Mouse (Mus musculus) neural tube, embryonic 14.5 days (tissue): ENCODE measurements around the gene Smyd1. TPM values are rescaled to one million over a fixed set of nuclear protein-coding genes. Genes with fewer than 3 reads are reported as not detected.

ENCODE experiments used
- ATAC-seq: fragments of 200-750 bp; cut with Nextera tagmentation; 2 replicates; pipeline ENCODE4 v1.8.0; 2017; ENCODE audit warnings: low read depth, mild to moderate bottlenecking, moderate TSS enrichment, moderate library complexity
- H3K27ac ChIP-seq: fragments of 300-500 bp; sonication (generic); 2 replicates; pipeline ENCODE4 v1.5.1; 2014; ENCODE audit warnings: low read depth, mild to moderate bottlenecking, control low read depth, low read length, moderate library complexity, mixed read lengths
- H3K27me3 ChIP-seq: fragments of 300-500 bp; sonication (generic); 2 replicates; pipeline ENCODE4 v1.6.1; 2014; ENCODE audit warnings: low read length; ENCODE audit not compliant: control insufficient read depth, insufficient read depth
- H3K36me3 ChIP-seq: fragments of 300-500 bp; sonication (generic); 2 replicates; pipeline ENCODE4 v1.6.1; 2014; ENCODE audit warnings: low read length, mixed read lengths; ENCODE audit not compliant: control insufficient read depth, insufficient read depth
- H3K4me1 ChIP-seq: fragments of 300-500 bp; sonication (generic); 2 replicates; pipeline ENCODE4 v1.6.1; 2014; ENCODE audit warnings: low read length; ENCODE audit not compliant: control insufficient read depth, insufficient read depth
- H3K4me2 ChIP-seq: fragments of 300-500 bp; sonication (generic); 2 replicates; pipeline ENCODE4 v1.6.1; 2014; ENCODE audit warnings: mild to moderate bottlenecking, low read depth, low read length, control low read depth
- H3K4me3 ChIP-seq: fragments of 300-500 bp; sonication (generic); 2 replicates; pipeline ENCODE4 v1.5.1; 2014; ENCODE audit warnings: low read depth, low read length, control low read depth, mixed read lengths
- H3K9ac ChIP-seq: fragments of 300-500 bp; sonication (generic); replicated peaks from 2 replicates; pipeline ENCODE4 v1.6.1; 2014; ENCODE audit warnings: low read depth, mild to moderate bottlenecking, control low read depth, low read length, mixed read lengths
- H3K9me3 ChIP-seq: fragments of 300-500 bp; sonication (generic); 2 replicates; pipeline ENCODE4 v1.6.1; 2016; ENCODE audit warnings: low read length; ENCODE audit not compliant: control insufficient read depth
- WGBS: fragments of 180-500 bp; shearing (Covaris S2); extraction: QIAGEN DNeasy Blood & Tissue Kit; methylation state at CpG from one replicate; pipeline ENCODE4 v1.1.7; 2014; 5-methylcytosine and 5-hydroxymethylcytosine counted together
- polyA plus RNA-seq: library from polyadenylated mRNA; unstranded; fragments of >200 nt; fragmentation: Nextera tagmentation; extraction: Ambion mirVana; gene quantifications from 2 replicates; pipeline ENCODE4 v1.2.1, GENCODE M21; 2014

Smyd1 gene
- polyA plus RNA-seq, 1 experiment from 2014 or later, result 0.27 TPM

- Histone ChIP-seq H3K27me3 (no peaks in the 10 kb centered on the region), H3K9me3 (no peaks in the 10 kb centered on the region), H3K4me2 (no peak overlapping the region), H3K9ac (no peak overlapping the region), H3K36me3 (no peaks in the 10 kb centered on the region), H3K27ac (no peak overlapping the region), H3K4me1 (no peaks in the 10 kb centered on the region), H3K4me3 (no peak overlapping the region)
- no peak for ATAC-seq
- WGBS, result 79% methylated on average over 7 of the region's 7 CpGs
These were observed 81.2 kb downstream of the Smyd1 start for GRCm38 (mm10) chr6:71240831-71241230.

- 94% methylated on average over 26 of the region's 26 CpGs for WGBS
- ATAC-seq, result no peak
These were observed 82.8 kb downstream of the Smyd1 start for GRCm38 (mm10) chr6:71239069-71239750.

GRCm38 (mm10) chr6:71237031-71237431 lies 85.0 kb downstream of the Smyd1 start:
- ATAC-seq, result no peak
- no peak overlapping the region for H3K9ac ChIP-seq
- H3K4me2 ChIP-seq, result no peak overlapping the region
- no peaks in the 10 kb centered on the region for H3K27me3 ChIP-seq
- H3K27ac ChIP-seq, result no peak overlapping the region
- no peak overlapping the region for H3K4me3 ChIP-seq
- no peaks in the 10 kb centered on the region for H3K36me3 ChIP-seq
- H3K4me1 ChIP-seq, result no peaks in the 10 kb centered on the region
- WGBS, result 87% methylated on average over 6 of the region's 6 CpGs
- H3K9me3 ChIP-seq, result no peaks in the 10 kb centered on the region

More at GRCm38 (mm10) chr6:71239069-71239750, 82.8 kb downstream of the Smyd1 start:
- Histone ChIP-seq H3K4me3 (no peak overlapping the region), H3K4me1 (no peaks in the 10 kb centered on the region), H3K9me3 (no peaks in the 10 kb centered on the region), H3K9ac (no peak overlapping the region), H3K4me2 (no peak overlapping the region), H3K27ac (no peak overlapping the region), H3K27me3 (no peaks in the 10 kb centered on the region), H3K36me3 (no peaks in the 10 kb centered on the region)

DNA sequence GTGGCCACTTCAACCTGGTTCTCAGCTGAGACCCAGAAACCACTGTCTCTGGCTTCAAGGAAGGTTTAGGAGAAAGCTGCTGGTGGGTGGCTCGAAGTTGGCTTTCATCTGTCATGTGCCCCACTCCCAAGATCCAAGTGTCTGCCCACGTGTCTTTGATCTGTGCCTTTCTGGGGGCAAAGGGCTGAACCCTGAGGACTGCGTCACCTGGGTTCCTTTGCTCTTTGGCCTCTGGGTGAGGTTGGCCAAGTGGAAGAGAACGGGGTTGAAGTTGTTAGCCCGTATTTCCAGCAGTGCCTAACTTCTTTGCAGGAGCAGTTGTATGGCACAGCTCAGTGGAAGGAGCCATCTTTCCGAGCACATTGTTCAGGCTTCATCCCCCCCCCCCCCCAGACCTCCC lies 85.5 kb downstream of the Smyd1 start:
- no peaks in the 10 kb centered on the region for H3K9me3 ChIP-seq
- no peak overlapping the region for H3K4me3 ChIP-seq
- H3K36me3 ChIP-seq, result no peaks in the 10 kb centered on the region
- 80% methylated on average over 6 of the region's 6 CpGs for WGBS
- no peak overlapping the region for H3K9ac ChIP-seq
- H3K4me1 ChIP-seq, result no peaks in the 10 kb centered on the region
- no peak overlapping the region for H3K27ac ChIP-seq
- H3K27me3 ChIP-seq, result no peaks in the 10 kb centered on the region
- no peak for ATAC-seq
- H3K4me2 ChIP-seq, result no peak overlapping the region

- Histone ChIP-seq H3K9ac (no peak overlapping the region), H3K9me3 (no peaks in the 10 kb centered on the region), H3K4me3 (no peak overlapping the region), H3K36me3 (no peaks in the 10 kb centered on the region), H3K27ac (no peak overlapping the region), H3K27me3 (no peaks in the 10 kb centered on the region), H3K4me2 (no peak overlapping the region), H3K4me1 (no peaks in the 10 kb centered on the region)
- WGBS, result 62% methylated on average over 3 of the region's 3 CpGs
- ATAC-seq, result no peak
These were observed 86.1 kb downstream of the Smyd1 start for GRCm38 (mm10) chr6:71235944-71236343.

DNA sequence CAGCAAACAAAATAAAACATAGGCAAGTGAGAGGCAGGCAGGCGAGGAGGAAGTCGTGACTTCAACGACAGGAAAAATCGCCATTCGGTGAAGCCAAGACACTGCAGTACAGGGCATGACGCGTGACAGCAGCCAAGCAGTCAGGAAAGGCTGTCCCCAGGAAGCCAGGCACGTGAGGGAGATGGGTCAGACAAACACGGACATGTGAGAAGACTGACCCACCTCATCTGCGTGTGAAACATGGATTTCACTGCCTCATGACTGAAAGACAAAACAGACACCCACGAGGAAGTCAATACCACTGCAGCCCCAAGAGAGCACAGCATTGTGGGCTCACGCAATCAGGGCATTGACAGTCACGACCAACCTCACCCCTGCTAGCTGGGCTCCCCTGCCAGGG lies 86.9 kb downstream of the Smyd1 start:
- Histone ChIP-seq H3K27ac (no peak overlapping the region), H3K4me3 (no peak overlapping the region), H3K4me1 (no peaks in the 10 kb centered on the region), H3K36me3 (no peaks in the 10 kb centered on the region), H3K4me2 (no peak overlapping the region), H3K9ac (no peak overlapping the region), H3K27me3 (no peaks in the 10 kb centered on the region), H3K9me3 (no peaks in the 10 kb centered on the region)
- no peak for ATAC-seq
- WGBS, result 81% methylated on average over 13 of the region's 13 CpGs

DNA sequence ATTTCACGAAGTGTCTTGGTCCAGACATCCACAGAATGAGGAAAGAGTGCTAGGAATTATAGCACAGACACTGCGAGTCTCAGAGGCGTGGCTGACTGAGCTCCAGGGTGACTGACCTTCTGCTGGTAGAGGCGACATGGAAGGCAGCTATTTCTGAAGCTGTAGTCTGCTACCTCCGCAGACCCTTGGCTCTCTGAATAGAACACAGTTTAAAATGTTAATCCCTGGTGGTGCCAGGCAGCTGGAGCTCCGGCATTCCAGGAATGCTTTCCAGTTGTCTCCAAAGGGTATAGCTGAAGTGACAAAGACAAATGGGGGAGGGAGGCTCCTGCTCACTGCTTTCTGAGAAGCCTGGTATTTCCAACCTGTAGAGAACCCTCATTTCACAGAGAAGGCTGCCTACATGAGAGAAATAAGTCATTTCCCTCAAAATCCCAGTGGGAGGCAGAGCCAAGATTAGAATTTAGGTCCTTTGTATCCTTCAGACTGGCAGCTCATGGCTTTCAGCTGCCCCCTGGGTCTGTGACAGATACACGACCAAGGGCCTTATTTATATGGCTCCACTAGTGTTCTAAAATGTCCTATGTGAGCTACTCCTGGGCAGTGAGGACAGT lies 94.8 kb downstream of the Smyd1 start:
- no peak; the same call in 1 of the 2 replicates for ATAC-seq
- H3K4me3 ChIP-seq, result no peak overlapping the region
- H3K36me3 ChIP-seq, result no peaks in the 10 kb centered on the region
- WGBS, result 8% methylated on average over 7 of the region's 7 CpGs
- H3K9me3 ChIP-seq, result no peaks in the 10 kb centered on the region
- H3K9ac ChIP-seq, result no peak overlapping the region
- no peak overlapping the region for H3K27ac ChIP-seq
- H3K27me3 ChIP-seq, result no peaks in the 10 kb centered on the region
- H3K4me1 ChIP-seq, result no peaks in the 10 kb centered on the region
- no peak overlapping the region for H3K4me2 ChIP-seq

DNA sequence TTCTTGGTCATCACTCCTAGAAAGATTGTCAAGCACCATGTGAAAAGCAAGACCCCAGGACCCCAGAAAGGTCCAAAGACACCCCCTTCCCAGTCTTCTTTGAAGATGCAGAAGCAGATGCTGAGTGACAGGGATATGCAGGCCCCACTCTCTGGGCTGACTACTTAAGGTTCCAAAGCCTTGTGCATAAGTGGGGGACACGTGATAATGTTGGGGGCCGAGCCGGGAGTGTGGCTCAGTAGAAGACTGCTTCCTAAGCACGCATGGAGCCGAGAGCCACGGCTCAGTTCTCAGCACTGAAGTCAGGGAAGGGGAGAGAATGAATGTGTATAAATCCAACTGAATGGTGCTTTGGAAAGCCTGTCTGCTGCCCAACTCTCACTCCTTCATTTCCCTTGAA lies 95.5 kb downstream of the Smyd1 start:
- Histone ChIP-seq H3K4me1 (no peaks in the 10 kb centered on the region), H3K4me2 (no peak overlapping the region), H3K27me3 (no peaks in the 10 kb centered on the region), H3K9ac (no peak overlapping the region), H3K36me3 (no peaks in the 10 kb centered on the region), H3K9me3 (no peaks in the 10 kb centered on the region), H3K27ac (no peak overlapping the region), H3K4me3 (no peak overlapping the region)
- WGBS, result 43% methylated on average over 6 of the region's 6 CpGs
- no peak for ATAC-seq

DNA sequence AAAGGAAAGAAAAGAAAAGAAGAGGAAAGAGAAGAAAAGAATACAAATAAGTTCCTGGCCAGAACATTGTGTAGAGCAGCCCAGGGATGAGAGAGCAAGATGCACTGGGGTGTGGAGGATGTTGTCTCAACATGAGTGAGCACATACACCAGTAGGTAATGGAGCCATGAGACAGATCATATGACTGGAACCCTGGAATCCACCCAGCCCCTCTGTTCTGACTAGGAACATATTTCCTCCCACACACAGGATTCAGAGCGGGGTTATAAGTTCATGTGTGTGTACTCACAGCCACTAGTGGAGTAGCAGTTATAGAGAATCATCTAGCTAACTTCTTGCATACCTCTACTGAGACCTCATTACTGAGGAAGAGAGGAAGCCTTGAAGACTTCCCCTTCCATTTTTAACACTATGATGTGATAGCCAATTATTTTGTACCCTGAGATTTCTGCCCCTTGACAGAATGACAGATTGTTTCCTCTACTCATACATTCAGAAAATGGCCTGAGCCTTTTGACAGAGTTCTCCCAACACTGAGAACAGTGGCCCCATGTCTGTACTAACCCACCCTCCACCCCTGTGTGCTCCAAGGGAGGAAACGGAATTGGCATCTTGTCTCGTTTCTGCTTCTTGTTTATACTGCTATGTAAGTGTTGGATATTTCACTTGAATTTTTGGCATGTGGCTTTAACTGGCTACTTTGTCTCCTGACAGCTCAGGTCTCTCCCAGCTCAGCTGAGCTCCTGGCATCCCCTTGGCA lies 97.7 kb downstream of the Smyd1 start:
- Histone ChIP-seq H3K4me2 (no peak overlapping the region), H3K9me3 (no peaks in the 10 kb centered on the region), H3K4me1 (no peaks in the 10 kb centered on the region), H3K27me3 (no peaks in the 10 kb centered on the region), H3K9ac (no peak overlapping the region), H3K27ac (no peak overlapping the region), H3K4me3 (no peak overlapping the region), H3K36me3 (no peaks in the 10 kb centered on the region)
- 85% methylated on average over 3 of the region's 3 CpGs for WGBS
- ATAC-seq, result no peak
